Mouse (Mus musculus) regulatory T cell (primary cell): ENCODE results near the gene A430078G23Rik.

Experiments
- in situ Hi-C: fragments of 300-600 bp; cut with MboI, MseI; formaldehyde crosslinking; loops from one replicate; pipeline ENCODE4 v1.15.1; 2025; ENCODE audit warnings: high pct_unique_total_duplicates

Gene A430078G23Rik

DNA sequence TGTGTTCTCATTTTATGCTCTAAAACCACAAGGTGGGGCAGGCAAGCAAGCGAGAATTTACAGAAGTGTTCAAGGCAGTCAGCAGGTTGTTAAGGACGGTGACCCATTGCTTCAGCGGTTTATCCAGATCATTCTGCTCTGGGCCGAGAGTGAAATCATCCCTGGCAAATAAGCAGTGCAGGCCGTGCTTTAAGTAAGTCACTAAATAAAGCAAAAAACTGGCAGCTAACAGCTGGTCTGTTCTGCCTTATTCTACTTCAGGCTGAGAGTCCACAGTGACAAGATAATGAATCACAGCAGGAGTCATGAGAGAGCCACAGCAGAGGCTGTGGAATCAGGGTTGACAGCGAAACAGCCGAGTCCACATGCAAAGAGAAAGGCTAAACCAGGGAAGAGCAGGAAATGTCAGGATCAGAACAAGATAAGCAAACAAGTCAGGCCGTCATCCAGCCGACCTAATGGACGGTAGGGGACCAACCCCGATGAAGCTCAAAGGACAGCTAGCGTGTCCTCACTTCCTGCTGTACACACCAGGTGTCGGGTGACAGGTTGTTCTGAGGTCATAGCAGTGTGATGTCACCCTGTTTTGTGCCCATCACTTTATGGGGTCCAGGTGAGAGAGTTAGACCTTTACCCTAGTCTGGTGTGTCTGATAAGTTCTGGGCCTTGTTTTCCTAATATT, 4.9 kb upstream of the A430078G23Rik start:
- in situ Hi-C loops: no loop called here

DNA sequence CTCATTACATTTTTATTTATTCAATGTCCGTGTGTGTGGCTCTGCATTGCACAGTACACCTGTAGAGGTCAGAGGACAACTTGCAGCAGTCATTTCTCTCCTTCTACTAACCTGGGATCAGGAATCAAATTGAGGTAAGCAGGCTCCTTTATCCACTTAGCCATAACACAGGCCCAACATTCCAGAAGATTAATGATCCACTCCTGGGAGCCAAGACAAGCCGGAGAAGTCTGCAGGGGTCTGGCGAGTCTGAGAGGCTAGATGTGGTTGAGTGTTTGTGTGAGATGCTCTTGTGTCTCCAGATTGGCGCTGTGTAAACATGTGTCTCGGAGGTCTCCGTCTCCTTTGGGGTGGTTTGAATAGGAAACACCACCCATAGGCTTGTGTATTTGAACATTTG, 2.5 kb upstream of the A430078G23Rik start:
- in situ Hi-C loops: loop anchor here (10.0 kb wide), 2 partner anchors 814 to 974 kb away; partner anchors contain the start of genes Ccl25, Elavl1 and Evi5l

DNA sequence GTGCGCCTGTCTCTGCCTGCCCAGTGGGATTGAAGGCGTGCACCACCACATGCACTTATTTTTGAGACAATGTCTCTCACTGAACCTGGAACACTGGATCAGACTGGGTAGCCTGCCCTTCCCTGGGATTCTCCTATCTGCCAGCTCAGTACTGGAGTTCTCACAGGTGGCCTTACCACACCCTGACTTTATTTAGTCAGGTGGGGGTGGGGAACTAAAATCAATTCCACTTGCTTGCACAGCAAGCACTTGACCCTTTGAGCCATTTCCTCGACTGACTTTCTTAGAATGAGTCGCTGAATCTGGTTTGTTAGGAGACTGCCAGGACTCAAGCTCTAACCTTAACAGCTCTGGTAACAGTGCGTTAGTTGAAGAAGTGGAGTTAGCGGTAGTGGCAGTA, 500 bp upstream of the A430078G23Rik start:
- in situ Hi-C loops: loop anchor here (10.0 kb wide), 2 partner anchors 812 to 972 kb away; partner anchors contain the start of genes Ccl25, Elavl1 and Evi5l

DNA sequence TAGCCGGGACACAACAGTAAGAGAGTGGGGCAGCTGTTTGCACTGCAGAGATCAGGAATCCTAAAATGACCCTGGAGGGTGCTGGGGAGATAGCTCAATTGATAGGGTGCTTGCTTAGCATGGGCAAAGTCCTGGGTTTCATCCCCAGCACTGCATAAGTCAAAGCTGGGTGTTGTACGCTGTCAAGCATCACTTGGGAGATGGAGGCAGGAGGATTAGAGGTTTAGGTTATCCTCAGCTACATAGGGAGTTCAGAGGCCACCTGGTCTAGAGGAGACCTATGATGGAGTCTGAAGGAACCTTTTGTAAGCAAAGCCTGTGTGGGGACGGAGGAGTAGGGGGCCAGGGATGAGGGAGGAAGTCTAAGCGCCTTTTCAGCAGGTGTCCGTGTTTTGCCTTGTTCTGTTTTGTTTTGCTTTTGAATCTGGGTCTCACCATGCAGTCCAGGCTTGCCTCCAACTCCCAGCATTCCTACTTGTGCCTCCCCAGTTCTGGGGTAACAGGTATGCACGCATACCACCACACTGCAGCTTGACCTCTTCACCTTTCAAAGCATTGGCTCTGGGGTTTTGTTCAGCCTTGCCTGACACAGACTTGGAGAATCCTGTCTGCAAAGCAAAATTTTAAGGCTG, 712 bp downstream of the A430078G23Rik start:
- in situ Hi-C loops: loop anchor here (10.0 kb wide), 2 partner anchors 811 to 971 kb away; partner anchors contain the start of genes Ccl25, Elavl1 and Evi5l

DNA sequence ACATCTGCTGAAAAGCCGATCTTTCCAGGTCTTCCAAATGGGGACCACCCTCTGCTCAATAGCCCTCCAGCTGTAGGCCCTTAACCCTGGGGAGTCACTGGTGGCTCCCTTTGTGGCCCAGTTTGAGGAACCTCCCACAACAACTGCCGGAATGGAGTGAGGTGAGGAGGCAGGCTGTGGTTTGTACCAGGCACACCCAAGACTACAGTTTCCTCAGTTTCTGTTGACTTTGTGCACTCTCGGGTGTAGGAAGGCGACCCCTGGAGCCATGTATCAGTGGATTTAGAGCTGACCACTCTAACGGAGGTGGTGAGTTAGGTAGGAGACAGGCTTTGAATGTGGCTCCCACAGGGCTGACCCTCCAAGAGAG, 1.2 kb downstream of the A430078G23Rik start:
- in situ Hi-C loops: loop anchor here (10.0 kb wide), 2 partner anchors 810 to 970 kb away; partner anchors contain the start of genes Ccl25, Elavl1 and Evi5l

DNA sequence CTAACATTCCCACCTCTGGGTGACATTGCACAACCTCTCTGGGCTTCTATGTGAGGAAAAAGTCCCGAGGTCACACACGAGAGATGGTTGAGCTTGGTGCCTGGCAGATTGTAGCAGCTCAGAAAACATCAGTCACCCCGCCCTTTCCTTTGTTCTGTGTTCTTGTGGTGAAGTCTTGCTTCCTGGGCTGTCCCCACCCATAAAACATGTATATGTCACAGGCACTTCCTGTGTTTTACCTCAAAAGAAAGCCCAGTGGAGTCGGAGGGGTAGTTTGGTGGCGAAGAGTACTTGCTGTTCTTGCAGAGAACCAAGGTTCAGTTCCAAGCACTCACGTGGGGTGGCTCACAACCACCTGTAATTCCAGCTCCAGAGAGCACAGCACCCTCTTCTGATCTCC, 2.4 kb downstream of the A430078G23Rik start:
- in situ Hi-C loops: loop anchor here (5.0 to 10.0 kb wide), 3 partner anchors 322 to 969 kb away; partner anchors contain the start of genes Ccl25, Elavl1, Evi5l and Trappc5

DNA sequence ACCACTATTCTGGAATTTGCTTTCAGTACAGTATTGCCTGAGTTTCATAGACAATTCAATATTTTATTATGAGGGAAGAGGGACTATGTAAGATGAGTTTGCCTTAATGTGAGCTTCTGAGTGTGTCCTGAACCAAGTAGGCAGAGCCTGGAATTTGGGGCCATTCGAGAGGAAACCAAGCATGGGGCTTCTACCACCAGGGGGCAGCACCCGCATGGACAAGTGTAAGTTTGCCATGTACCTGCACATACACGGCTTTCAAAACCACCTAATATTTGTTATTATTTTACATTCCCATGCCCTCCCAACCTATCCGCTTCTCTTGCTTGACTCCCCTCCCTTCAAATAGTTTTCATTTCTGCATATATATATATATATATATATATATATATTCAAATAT, 4.8 kb downstream of the A430078G23Rik start:
- in situ Hi-C loops: loop anchor here (5.0 to 10.0 kb wide), 3 partner anchors 319 to 967 kb away; partner anchors contain the start of genes Ccl25, Elavl1, Evi5l and Trappc5

DNA sequence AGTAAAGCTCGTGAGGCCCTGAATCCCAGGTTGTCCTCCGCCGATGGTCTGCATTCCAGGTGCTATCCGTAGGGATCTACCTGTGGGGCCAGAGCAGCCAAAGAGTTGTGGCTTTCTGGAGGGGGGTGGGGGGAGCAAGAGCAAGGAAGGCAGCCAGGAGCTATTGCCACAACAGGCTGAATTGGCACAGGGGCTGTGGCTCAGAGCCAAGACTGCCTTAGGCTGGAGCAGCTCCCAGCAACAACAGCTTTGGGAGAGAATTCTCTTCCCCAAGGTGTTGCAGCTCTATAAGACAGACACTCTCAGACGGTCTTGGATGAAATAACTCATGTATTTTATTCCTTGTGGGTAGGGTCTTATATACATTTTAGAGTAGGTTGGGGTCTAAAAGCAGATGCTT, 13.9 kb downstream of the A430078G23Rik start:
- in situ Hi-C loops: loop anchor here (5.0 kb wide), 1 partner anchor 85 kb away; no protein-coding TSS in a partner anchor

DNA sequence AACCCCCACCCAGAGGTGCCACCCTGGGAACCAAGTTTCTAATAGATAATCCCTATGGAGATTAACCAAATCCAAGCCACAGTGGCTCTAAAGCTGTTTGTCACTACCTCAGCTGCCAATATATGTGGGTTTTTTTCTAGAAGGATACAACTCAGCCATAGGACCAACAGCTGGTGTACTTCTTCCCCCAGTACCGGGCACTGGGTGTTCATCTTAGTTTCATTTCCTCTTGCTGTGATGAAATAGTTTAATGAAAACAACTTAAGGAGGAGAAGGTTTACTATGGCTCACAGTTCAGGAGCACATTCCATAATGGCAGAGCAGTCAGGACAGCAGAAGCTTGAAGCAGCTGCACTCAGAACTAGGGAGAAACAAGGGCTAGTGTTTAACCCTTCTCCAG, 14.9 kb downstream of the A430078G23Rik start:
- in situ Hi-C loops: loop anchor here (5.0 kb wide), 1 partner anchor 84 kb away; no protein-coding TSS in a partner anchor

DNA sequence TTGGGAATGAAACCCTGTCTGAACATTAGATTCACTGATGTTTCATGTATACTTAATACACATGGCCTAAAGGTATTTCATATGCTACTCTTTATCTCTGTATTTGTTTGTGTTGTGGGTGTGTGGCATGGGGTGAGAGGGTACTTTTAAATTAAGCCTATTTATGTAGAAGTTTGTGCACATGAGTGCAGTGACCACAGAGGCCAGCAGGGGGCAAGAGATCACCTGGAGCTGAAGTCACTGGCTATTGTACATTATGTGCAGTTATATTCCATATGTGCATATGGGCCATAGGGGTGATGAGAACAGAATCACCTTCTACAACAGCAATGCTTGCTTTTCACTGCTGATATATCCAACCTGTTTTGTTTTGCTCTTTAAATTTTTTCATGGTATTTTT, 22.5 kb downstream of the A430078G23Rik start:
- in situ Hi-C loops: no loop called here

DNA sequence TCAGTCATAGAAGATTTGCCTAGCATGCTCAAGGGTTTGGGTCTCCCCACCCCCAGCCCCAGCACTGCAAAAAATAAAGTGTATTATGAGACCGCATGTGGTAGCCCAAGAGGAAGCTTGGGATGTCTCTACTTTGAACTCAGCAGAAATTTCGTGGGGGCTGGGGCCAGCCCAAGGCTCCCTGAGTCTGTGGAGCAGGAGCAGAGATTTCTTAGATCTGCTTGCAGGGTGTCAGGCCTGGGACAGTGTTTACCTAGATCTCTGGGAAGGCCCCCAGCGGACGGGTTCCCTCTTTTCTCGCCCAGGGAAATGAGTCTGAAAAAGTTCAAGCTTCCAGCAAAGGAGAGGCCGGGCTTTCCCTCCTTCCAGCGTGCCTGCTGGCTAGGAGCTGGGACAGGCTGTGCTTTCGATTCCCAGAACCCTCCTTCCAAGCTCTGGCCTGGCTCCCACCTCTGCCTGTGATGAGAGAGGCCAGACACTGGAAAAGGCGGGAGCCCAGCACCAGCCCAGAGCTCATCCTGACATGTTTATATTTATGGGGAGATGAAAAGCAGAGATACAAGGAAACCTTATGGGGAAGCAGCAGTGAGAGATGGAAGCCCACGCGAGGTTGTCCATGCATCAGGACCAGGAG, 23.5 kb downstream of the A430078G23Rik start:
- in situ Hi-C loops: no loop called here

DNA sequence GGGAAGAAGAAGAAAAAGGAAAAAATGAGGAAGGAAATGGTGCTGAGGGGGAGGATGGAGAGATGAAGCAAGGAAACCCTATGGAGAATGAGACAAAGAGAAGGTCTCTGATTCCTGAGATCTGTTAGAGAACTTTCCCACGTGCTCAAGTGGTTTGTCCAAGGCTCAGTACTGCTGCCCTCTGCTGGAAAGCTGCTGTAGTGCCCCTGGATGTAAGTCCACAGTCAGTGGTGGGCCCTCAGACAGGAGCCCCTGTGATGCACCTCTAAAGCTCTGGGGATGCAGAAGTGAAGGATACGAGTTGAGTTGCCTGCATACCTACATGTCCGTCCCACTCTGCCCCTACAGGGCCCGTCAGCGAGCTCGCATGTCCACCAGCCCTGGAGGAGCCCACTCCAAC, 34.1 kb downstream of the A430078G23Rik start:
- in situ Hi-C loops: no loop called here

DNA sequence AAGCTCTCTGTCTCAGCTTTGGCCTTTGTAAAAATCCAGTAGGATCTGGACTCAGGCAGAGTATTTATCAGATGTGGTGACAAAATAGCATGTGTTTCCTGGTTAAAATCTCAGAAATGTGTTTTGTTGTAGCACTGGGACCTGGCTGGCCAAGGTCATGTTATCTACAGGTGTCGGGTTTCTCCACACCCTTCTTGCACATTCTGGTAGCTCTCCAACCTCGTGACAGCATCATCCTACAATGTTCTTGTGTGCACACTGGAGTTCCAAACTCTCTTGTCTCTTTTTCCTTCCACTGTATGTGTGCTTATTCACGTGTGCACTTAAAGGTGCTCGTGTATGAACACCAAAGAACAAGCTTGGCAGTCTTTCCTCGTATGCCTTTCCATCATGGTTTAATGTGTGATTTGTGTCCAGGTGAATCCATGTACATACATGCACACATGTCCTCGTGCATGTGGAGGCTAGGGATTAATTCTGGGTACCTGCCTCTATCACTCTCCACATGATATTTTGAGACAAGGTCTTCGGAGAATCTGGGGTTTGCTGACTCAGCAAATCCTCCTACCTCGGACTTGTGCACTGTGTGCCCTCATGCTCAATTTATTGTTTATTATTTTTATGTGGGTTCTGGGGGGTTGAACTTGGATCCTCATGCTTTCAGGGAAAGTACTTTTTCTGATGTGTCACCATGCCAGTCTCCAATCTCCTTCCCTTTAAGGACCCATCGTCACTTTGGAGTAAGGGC, 35.5 kb downstream of the A430078G23Rik start:
- in situ Hi-C loops: no loop called here

DNA sequence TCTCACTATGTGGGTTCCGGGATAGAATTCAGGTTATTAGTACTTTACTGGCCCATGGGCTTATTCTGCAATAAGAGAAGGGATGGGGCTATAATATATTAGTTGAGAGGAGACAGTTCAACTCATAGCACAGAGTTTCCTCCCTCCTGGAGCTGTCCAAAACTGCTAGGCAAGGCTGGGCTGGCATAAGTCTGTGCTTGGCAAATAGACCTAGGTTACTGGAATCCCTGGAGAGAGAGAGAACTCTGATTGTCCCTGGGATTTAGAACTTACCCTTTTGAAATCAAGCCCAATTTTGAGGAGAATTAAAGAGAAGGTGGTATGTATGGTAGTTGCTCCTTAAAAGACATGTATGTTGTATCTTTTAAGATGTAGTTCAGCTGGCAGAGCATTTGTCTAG, 36.3 kb downstream of the A430078G23Rik start:
- in situ Hi-C loops: no loop called here

DNA sequence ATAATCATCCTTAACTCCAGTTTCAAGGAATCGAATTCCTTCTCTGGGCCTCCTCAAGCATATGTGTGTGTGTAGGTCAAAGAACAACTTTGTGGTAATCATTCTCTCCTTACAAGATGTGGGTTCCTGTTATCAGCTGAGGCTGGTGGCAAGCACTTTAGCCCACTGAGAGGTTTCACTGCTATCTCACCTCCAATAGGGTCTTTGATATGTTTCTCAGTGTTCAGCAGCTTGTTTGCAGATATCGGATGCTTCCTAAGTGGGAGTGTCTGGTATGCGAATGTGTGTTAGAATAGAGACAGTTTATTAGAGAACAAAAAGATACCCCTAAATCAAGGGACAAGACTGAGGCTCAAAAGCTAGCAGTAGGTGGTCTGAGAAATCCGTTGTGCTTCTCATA, 39.1 kb downstream of the A430078G23Rik start:
- in situ Hi-C loops: no loop called here

DNA sequence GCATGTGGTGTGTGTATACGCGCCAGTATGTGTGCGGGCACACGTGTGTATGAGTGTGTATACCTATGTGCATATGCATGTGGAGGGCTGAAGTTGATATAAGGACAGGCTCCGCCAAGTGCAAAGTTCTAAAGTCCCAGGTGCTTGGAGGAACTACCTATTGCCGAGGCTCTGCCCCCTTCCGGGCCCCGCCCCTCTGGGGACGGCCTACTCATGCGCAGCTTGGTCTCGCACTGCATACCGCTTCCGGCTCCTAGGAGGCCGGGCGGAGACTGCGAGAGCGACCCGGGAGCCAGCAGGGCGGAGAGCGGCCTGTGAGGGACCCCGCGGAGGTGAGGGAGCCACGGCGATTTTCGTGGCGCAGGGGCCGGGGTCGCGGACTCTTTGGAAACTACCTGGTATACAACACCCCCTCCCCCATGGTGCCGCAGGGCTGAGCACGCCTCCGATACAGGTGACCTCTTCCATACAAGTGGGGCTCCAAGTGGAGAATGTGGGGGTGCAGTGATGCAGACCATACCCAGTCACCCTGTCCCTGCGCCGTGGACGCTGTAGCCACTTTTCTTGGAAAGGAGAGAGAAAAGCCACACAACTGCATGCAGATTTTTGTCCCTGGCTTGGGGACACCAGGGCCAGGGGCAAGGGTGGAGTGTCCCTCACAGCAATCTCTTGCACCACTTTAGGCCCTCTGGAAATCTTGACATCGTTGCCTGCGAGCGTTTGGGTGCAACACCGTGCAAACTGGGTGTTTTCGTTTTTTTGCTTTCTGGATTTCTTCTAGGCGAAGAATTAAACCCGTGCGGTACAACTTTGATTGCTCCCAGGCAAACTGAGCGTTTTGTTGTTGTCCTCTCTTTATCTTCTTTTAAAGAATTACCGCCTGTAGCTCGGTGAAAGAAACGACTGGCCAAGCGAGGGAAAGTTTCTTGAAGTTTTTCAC, 39.8 kb downstream of the A430078G23Rik start, which contains the start of gene Arhgef18:
TSS of gene Arhgef18 (plus strand) at position 236 of the 940 bp plus-strand sequence.
- in situ Hi-C loops: no loop called here

DNA sequence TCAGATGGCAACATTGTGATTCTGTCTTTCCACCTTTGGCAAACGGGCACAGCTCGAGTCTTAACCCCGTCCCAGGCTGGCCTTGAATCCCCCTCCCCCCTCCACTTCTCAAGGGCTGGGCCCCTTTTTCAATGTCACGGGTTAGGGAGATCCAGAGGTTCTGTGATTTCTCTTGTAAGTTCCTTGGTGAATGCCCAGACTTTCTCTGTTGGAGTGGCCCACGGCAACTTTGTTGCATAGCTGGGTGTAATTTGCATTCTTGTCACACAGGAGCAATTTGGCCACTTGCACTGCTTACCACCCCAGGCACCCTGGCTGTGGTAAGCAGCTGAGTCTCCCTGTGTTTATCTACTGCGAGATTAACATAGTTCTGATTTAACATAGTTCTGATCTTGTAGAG, 41.4 kb downstream of the A430078G23Rik start:
- in situ Hi-C loops: no loop called here

DNA sequence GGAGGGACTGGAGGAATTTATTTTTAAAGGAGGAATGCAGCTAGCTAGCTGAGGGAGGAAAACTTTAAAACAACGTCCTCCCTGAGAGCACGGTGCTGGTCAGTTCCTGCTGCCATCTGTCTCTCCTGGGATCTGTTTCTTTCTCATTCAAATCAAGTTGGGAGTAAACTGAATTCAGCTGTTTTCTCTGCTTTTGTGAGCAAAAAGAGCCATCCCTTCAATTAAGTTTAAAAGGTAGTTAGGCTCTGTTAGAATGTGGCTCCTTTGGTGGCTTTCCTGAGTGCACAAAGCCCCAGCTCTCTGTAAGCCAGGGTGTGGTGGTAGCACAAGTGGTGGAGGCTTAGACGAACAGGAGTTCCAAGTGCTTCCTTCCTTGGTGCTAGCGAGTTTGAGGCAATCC, 42.0 kb downstream of the A430078G23Rik start:
- in situ Hi-C loops: no loop called here

DNA sequence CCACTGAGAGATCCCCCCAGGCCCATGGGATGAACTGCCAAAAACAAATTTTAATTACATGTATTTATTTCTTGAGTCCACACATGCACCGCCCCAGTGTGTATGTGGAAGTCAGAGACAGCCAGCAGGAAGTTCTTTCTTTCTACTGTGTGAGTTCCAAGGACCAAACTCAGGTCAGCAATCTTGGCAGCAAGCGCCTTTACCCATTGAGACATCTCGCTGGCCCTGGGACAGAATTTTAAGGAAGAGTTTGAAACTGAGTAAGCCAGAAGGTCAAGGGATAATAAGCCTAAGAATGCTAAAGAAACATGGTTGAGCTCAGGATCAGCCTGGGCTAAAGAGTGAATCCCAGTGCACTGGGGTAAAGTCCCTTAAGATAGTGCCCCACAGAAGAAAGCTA, 44.4 kb downstream of the A430078G23Rik start:
- in situ Hi-C loops: no loop called here

DNA sequence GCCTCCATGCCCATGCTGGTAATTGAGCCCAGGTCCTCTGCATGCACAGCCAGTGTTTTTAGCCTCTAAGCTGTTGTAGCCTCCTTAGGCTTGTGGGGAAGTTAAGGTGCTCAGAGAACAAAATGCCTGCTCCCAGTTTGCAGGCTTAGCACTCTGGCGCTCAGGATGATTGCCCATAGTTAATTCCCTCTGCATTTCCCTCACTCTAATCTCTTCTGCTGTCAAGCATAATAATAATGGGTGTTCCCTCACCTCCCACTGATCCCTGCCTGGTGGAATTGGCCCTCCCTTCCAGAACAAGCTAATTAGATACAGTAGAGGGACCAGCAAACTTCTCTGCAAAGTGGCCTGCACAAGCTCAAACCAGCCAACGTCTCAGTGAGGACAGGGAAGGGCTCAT, 47.3 kb downstream of the A430078G23Rik start:
- in situ Hi-C loops: no loop called here
